Mouse (Mus musculus) thymus, adult 2 months (tissue): ENCODE data around the gene Tmem145. TPM values are rescaled to one million over a fixed set of nuclear protein-coding genes. Genes with fewer than 3 reads are reported as not detected.
"Not testable (repeated sequence)": the region's sequence is repeated elsewhere in the genome, so short reads cannot be mapped to it uniquely, and the experiment has no call there.

Experiments
- DNase-seq: peaks from one replicate; pipeline ENCODE4 v3.0.0; 2021
- H3K27ac ChIP-seq: fragments of 200-500 bp; 2 replicates; pipeline ENCODE4 v1.5.1; 2012; ENCODE audit warnings: low read length, control low read depth; ENCODE audit not compliant: control insufficient read depth, insufficient read depth
- H3K27me3 ChIP-seq: fragments of 200-500 bp; 2 replicates; pipeline ENCODE4 v1.6.1; 2012; ENCODE audit warnings: mild to moderate bottlenecking, low read length, moderate library complexity, mixed read lengths; ENCODE audit not compliant: control insufficient read depth, insufficient read depth
- H3K36me3 ChIP-seq: fragments of 200-500 bp; 2 replicates; pipeline ENCODE4 v1.6.1; 2012; ENCODE audit warnings: mild to moderate bottlenecking, low read length, moderate library complexity; ENCODE audit not compliant: control insufficient read depth, insufficient read depth
- H3K4me1 ChIP-seq: fragments of 200-500 bp; replicated peaks from 2 replicates; pipeline ENCODE4 v1.6.1; 2012; ENCODE audit warnings: low read length; ENCODE audit not compliant: control insufficient read depth, insufficient read depth
- H3K4me3 ChIP-seq: fragments of 200-500 bp; 2 replicates; pipeline ENCODE4 v1.5.1; 2012; ENCODE audit warnings: mild to moderate bottlenecking, low read length, control low read depth, moderate library complexity; ENCODE audit not compliant: control insufficient read depth, insufficient read depth
- CTCF ChIP-seq: fragments of 200-500 bp; IDR thresholded peaks from 2 replicates; pipeline ENCODE4 v1.5.1; 2012; ENCODE audit warnings: mild to moderate bottlenecking, control low read depth, low read length, moderate library complexity, borderline replicate concordance; ENCODE audit not compliant: control insufficient read depth, poor library complexity, insufficient read depth; ENCODE audit errors: extremely low read depth
- POLR2A ChIP-seq: fragments of 200-500 bp; IDR thresholded peaks from 2 replicates; pipeline ENCODE4 v1.6.1; 2012; ENCODE audit warnings: mild to moderate bottlenecking, low read length, control low read depth, moderate library complexity; ENCODE audit not compliant: control insufficient read depth, poor library complexity, insufficient read depth; ENCODE audit errors: extremely low read depth
- WGBS: fragments of 180-500 bp; shearing (Covaris S2); methylation state at CpG from one replicate; pipeline ENCODE4 v1.1.7; 2018; 5-methylcytosine and 5-hydroxymethylcytosine counted together
- polyA plus RNA-seq: library from polyadenylated mRNA; depleted of rRNA; stranded (reverse); fragments of >200 nt; gene quantifications from 2 replicates; pipeline ENCODE4 v1.2.3, GENCODE M21; 2012; rRNA removed

Gene Tmem145
- polyA plus RNA-seq, result 0.08 and 0.13 TPM in 2 replicates

GRCm38 (mm10) chr7:25305956-25306613 lies at the start of gene Tmem145:
Gene Tmem145 (plus strand): TSS chr7:25306106.
- no peak within 1 kb of the TSS for H3K4me3 ChIP-seq
- WGBS, result 2% methylated on average over 47 of the region's 47 CpGs
- peak; percentile 29 for DNase-seq
- no peak for TF ChIP-seq POLR2A
- 0 out of 2 replicates have a peak, but pooled peaks have one; percentile 25 for TF ChIP-seq CTCF
- H3K36me3 ChIP-seq, result no peaks in the 10 kb centered on the region
- H3K27ac ChIP-seq, result no peak within 1 kb of the TSS
- H3K4me1 ChIP-seq, result peaks cover 5% of the 10 kb centered on the region; the same call in 1 of the 2 replicates
- H3K27me3 ChIP-seq, result peaks cover 7% of the 10 kb centered on the region

GRCm38 (mm10) chr7:25261896-25262295 lies 44.0 kb upstream of the Tmem145 start:
- Histone ChIP-seq H3K36me3 (no peaks in the 10 kb centered on the region), H3K4me1 (peaks cover 3% of the 10 kb centered on the region), H3K4me3 (no peak overlapping the region), H3K27ac (no peak overlapping the region), H3K27me3 (no peaks in the 10 kb centered on the region)
- no peak for DNase-seq
- 92% methylated on average over 1 of the region's 1 CpGs for WGBS
- TF ChIP-seq CTCF (no peak), POLR2A (no peak)

GRCm38 (mm10) chr7:25263968-25264870 lies 41.7 kb upstream of the Tmem145 start:
- H3K36me3 ChIP-seq, result no peaks in the 10 kb centered on the region
- no peak overlapping the region for H3K27ac ChIP-seq
- DNase-seq, result no peak
- TF ChIP-seq POLR2A (no peak), CTCF (no peak)
- H3K27me3 ChIP-seq, result no peaks in the 10 kb centered on the region
- WGBS, result 92% methylated on average over 17 of the region's 17 CpGs
- H3K4me3 ChIP-seq, result no peak overlapping the region
- peaks cover 9% of the 10 kb centered on the region for H3K4me1 ChIP-seq

- WGBS, result 97% methylated on average over 5 of the region's 5 CpGs
- not testable (repeated sequence) for H3K36me3 ChIP-seq
Observed at GRCm38 (mm10) chr7:25265743-25266142, 40.2 kb upstream of the Tmem145 start.

GRCm38 (mm10) chr7:25266180-25266962 lies 39.5 kb upstream of the Tmem145 start:
- WGBS, result 95% methylated on average over 8 of the region's 8 CpGs
- no peaks in the 10 kb centered on the region for H3K36me3 ChIP-seq
- no peaks in the 10 kb centered on the region for H3K27me3 ChIP-seq
- H3K4me3 ChIP-seq, result no peak overlapping the region
- no peak for TF ChIP-seq CTCF
- no peak for TF ChIP-seq POLR2A
- H3K27ac ChIP-seq, result no peak overlapping the region
- H3K4me1 ChIP-seq, result peaks cover 26% of the 10 kb centered on the region
- DNase-seq, result no peak

More at GRCm38 (mm10) chr7:25265743-25266142, 40.2 kb upstream of the Tmem145 start:
- peaks cover 24% of the 10 kb centered on the region for H3K4me1 ChIP-seq
- H3K27ac ChIP-seq, H3K27me3 ChIP-seq, H3K4me3 ChIP-seq, DNase-seq: not testable (repeated sequence)

- Histone ChIP-seq H3K27ac (peak within 1 kb of the TSS; percentile 84), H3K4me1 (peaks cover 26% of the 10 kb centered on the region), H3K4me3 (peak within 1 kb of the TSS; percentile 77), H3K36me3 (no peaks in the 10 kb centered on the region), H3K27me3 (no peaks in the 10 kb centered on the region)
- under 1% methylated on average over 29 of the region's 29 CpGs for WGBS
- TF ChIP-seq CTCF (0 out of 2 replicates have a peak, but pooled peaks have one; percentile 34), POLR2A (peak; percentile 16; the same call in 1 of the 2 replicates)
- peak; percentile 99 for DNase-seq
Observed at GRCm38 (mm10) chr7:25267301-25267750, 38.6 kb upstream of the Tmem145 start, which contains the start of gene Cic. Gene Cic (plus strand): TSS chr7:25267704.
